Mouse (Mus musculus) myocyte (in vitro differentiated cells): ENCODE measurements at regions not wholly inside any gene's neighbourhood (a gene's known extent, or its start where the extent isn't known, plus 50 kb on each side); places are given as distances from the start of the nearest gene placed in this dataset.

ENCODE experiments used
- H3K27me3 ChIP-seq: one replicate; pipeline ENCODE4 v1.6.1; 2011; ENCODE audit not compliant: control insufficient read depth, insufficient read depth, insufficient read length
- H3K36me3 ChIP-seq: one replicate; pipeline ENCODE4 v1.6.1; 2011; ENCODE audit not compliant: control insufficient read depth, insufficient read depth
- H3K4me2 ChIP-seq: one replicate; pipeline ENCODE4 v1.6.1; 2011; ENCODE audit warnings: low read depth, control low read depth
- H3K4me3 ChIP-seq: one replicate; pipeline ENCODE4 v1.5.1; 2011; ENCODE audit warnings: mild to moderate bottlenecking, control low read depth, moderate library complexity
- H3K79me2 ChIP-seq: one replicate; pipeline ENCODE4 v1.6.1; 2011; ENCODE audit not compliant: control insufficient read depth, insufficient read depth
- H3ac ChIP-seq: one replicate; pipeline ENCODE4 v1.6.1; 2011; ENCODE audit not compliant: control insufficient read depth, insufficient read length
- CEBPB ChIP-seq: IDR thresholded peaks from 2 replicates; pipeline ENCODE4 v1.6.1; 2011; ENCODE audit warnings: mild to moderate bottlenecking, moderate library complexity; ENCODE audit not compliant: poor library complexity, insufficient read depth, severe bottlenecking
- E2F4 ChIP-seq: IDR thresholded peaks from one replicate; pipeline ENCODE4 v1.6.1; 2011; ENCODE audit warnings: mild to moderate bottlenecking, control low read depth, moderate library complexity; ENCODE audit not compliant: insufficient read depth
- MAX ChIP-seq: IDR thresholded peaks from one replicate; pipeline ENCODE4 v1.6.1; 2011; ENCODE audit warnings: low read depth, mild to moderate bottlenecking, control low read depth
- MYOD1 ChIP-seq, 3 experiments: IDR thresholded peaks; one replicate each; pipeline ENCODE4 v1.6.1; 2011; ENCODE audit warnings: control low read depth in 2 of 3, low read depth in 2 of 3, mild to moderate bottlenecking in 2 of 3, moderate library complexity in 1 of 3; ENCODE audit not compliant: insufficient read length in 2 of 3, control insufficient read depth in 1 of 3
- MYOG ChIP-seq, 3 experiments: IDR thresholded peaks; one replicate each; pipeline ENCODE4 v1.6.1; 2011; ENCODE audit warnings: control low read depth in 2 of 3, low read depth in 2 of 3, mild to moderate bottlenecking in 2 of 3; ENCODE audit not compliant: insufficient read length in 2 of 3, control insufficient read depth in 1 of 3, insufficient read depth in 1 of 3
- POLR2A ChIP-seq: IDR thresholded peaks from one replicate; pipeline ENCODE4 v1.6.1; 2011; ENCODE audit warnings: low read depth, mild to moderate bottlenecking, control low read depth, moderate library complexity; ENCODE audit not compliant: insufficient read length
- POLR2AphosphoS2 ChIP-seq: IDR thresholded peaks from one replicate; pipeline ENCODE4 v1.6.1; 2011; ENCODE audit warnings: low read depth, control low read depth; ENCODE audit not compliant: insufficient read length
- REST ChIP-seq: IDR thresholded peaks from one replicate; pipeline ENCODE4 v1.6.1; 2011; ENCODE audit warnings: mild to moderate bottlenecking, control low read depth, moderate library complexity; ENCODE audit not compliant: insufficient read depth, insufficient read length
- SRF ChIP-seq: IDR thresholded peaks from one replicate; pipeline ENCODE4 v1.6.1; 2011; ENCODE audit warnings: low read depth; ENCODE audit not compliant: control insufficient read depth, insufficient read length
- TCF12 ChIP-seq: IDR thresholded peaks from one replicate; pipeline ENCODE4 v1.6.1; 2011; ENCODE audit warnings: mild to moderate bottlenecking, control low read depth; ENCODE audit not compliant: poor library complexity, insufficient read depth, severe bottlenecking
- TCF3 ChIP-seq: IDR thresholded peaks from one replicate; pipeline ENCODE4 v1.6.1; 2011; ENCODE audit warnings: low read depth, control low read depth; ENCODE audit not compliant: insufficient read length
- USF1 ChIP-seq: IDR thresholded peaks from one replicate; pipeline ENCODE4 v1.6.1; 2011; ENCODE audit warnings: low read depth, mild to moderate bottlenecking, control low read depth, moderate library complexity

DNA sequence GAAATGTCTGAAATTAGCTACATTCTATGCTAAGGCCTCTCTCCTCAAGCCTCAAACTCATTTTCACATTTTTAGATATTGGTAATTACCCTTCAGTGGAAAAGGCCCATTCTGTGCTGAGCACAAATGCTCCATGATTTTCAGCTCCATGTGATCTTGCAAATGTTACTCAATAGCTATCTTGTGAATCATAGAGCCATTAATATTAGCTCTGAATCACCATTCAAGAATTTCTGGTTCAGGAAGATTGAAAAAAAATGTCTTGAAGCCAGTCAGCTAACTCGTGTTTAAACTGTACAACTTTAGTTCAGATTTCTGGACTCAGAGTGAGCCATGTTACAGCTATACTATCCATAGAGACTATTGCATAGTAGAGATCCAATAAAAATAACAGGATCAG, 86.2 kb upstream of the H2al1a start:
- Histone ChIP-seq H3K27me3 (no peaks in the 10 kb centered on the region), H3K36me3 (no peaks in the 10 kb centered on the region), H3K79me2 (no peaks in the 10 kb centered on the region), H3K4me2 (no peak overlapping the region), H3K4me3 (no peak overlapping the region), H3ac (no peak overlapping the region)
- TF ChIP-seq POLR2A (no peak), E2F4 (no peak), USF1 (no peak), MAX (no peak), MYOD1 (IDR thresholded peaks at IDR 0.05; ENCODE audit: control insufficient read depth in 1 of 3, insufficient read length in 2 of 3, low read depth in 2 of 3) (no peak), POLR2AphosphoS2 (no peak), CEBPB (no peak), SRF (no peak), MYOG (IDR thresholded peaks at IDR 0.05; ENCODE audit: control insufficient read depth in 1 of 3, insufficient read depth in 1 of 3, insufficient read length in 2 of 3, low read depth in 2 of 3) (no peak), TCF3 (no peak), REST (no peak), TCF12 (no peak)

DNA sequence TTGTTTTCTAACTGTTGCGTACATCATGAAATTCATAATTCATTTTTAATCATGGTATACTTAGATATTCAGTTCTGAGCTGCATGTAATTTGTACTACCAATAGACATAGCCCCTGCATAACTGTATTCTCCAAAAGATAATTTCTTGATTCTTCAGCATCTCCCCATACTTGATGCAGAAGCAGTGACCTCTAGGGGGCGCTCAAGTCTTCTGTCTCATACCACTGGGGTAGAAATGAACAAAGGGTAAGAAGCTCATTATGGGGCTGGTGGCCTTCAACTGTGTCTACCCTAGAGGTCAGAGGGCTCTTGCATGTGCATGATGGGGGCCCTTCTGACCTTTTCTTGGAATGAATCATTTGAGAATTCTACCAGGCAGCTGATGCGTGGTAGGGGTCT, 85.6 kb upstream of the H2al1a start:
- TF ChIP-seq USF1, result no peak
- no peak for TF ChIP-seq E2F4
- TF ChIP-seq CEBPB, result no peak
- no peak for TF ChIP-seq TCF12
- TF ChIP-seq TCF3, result no peak
- TF ChIP-seq REST, result no peak
- TF ChIP-seq MAX, result no peak
- no peak for TF ChIP-seq POLR2A
- TF ChIP-seq MYOG (IDR thresholded peaks at IDR 0.05; ENCODE audit: control insufficient read depth in 1 of 3, insufficient read depth in 1 of 3, insufficient read length in 2 of 3, low read depth in 2 of 3), result no peak
- TF ChIP-seq SRF, result no peak
- no peak for TF ChIP-seq MYOD1 (IDR thresholded peaks at IDR 0.05; ENCODE audit: control insufficient read depth in 1 of 3, insufficient read length in 2 of 3, low read depth in 2 of 3)
- no peak for TF ChIP-seq POLR2AphosphoS2
- Histone ChIP-seq H3ac (no peak overlapping the region), H3K79me2 (no peaks in the 10 kb centered on the region), H3K4me3 (no peak overlapping the region), H3K4me2 (no peak overlapping the region), H3K36me3 (no peaks in the 10 kb centered on the region), H3K27me3 (no peaks in the 10 kb centered on the region)

DNA sequence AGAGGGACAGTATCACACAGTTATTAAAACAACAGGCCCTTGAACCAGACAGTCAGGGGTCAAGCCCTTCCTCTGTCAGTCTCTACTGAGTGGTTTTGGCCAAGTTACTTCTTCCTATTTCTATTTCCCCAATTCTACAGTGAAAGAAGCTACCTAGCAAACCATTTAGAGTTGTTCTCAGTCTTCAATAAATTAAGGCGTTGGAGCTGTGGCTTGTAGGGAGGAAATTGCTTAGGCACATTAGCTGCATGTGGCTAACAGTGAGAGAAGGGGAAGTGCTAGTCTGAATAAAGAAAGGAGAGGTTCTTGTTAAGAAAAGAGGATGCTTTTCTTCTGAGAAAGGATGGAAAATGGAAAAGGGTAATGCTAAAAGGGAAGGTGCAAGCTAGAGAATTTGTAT, 60.0 kb upstream of the H2al1a start:
- Histone ChIP-seq H3K36me3 (no peaks in the 10 kb centered on the region), H3ac (no peak overlapping the region), H3K4me2 (no peak overlapping the region), H3K4me3 (no peak overlapping the region), H3K27me3 (no peaks in the 10 kb centered on the region), H3K79me2 (no peaks in the 10 kb centered on the region)
- no peak for TF ChIP-seq REST
- no peak for TF ChIP-seq MAX
- no peak for TF ChIP-seq MYOD1 (IDR thresholded peaks at IDR 0.05; ENCODE audit: control insufficient read depth in 1 of 3, insufficient read length in 2 of 3, low read depth in 2 of 3)
- no peak for TF ChIP-seq E2F4
- no peak for TF ChIP-seq TCF3
- no peak for TF ChIP-seq SRF
- no peak for TF ChIP-seq POLR2A
- no peak for TF ChIP-seq USF1
- TF ChIP-seq TCF12, result no peak
- TF ChIP-seq CEBPB, result no peak

DNA sequence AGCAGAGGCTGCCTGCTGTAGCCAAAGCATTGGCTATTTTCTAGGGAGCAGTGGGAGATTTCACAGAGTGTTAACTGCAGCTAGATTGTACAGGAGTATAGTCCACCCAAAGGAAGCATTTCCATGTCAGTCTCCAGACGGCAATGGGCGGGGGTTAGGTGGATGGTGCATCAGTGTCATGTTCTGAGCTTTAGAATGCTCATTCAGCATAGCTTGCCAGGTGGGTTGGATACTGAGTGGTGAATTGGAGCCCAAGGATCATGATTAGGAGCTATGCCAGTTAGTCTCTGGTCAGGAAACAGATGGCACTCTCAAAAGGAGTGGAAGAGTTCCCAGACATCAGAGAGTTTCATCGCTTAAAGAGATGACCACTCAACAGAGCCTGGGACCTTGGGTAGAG, 53.5 kb upstream of the H2al1a start:
- H3K4me2 ChIP-seq, result no peak overlapping the region
- TF ChIP-seq MYOG (IDR thresholded peaks at IDR 0.05; ENCODE audit: control insufficient read depth in 1 of 3, insufficient read depth in 1 of 3, insufficient read length in 2 of 3, low read depth in 2 of 3) (no peak), POLR2A (no peak), MAX (no peak), E2F4 (no peak), REST (no peak), SRF (no peak), POLR2AphosphoS2 (no peak), MYOD1 (IDR thresholded peaks at IDR 0.05; ENCODE audit: control insufficient read depth in 1 of 3, insufficient read length in 2 of 3, low read depth in 2 of 3) (no peak), TCF12 (no peak), USF1 (no peak), TCF3 (no peak), CEBPB (no peak)
- H3K36me3 ChIP-seq, result no peaks in the 10 kb centered on the region
- no peak overlapping the region for H3K4me3 ChIP-seq
- H3K79me2 ChIP-seq, result no peaks in the 10 kb centered on the region
- no peak overlapping the region for H3ac ChIP-seq
- H3K27me3 ChIP-seq, result no peaks in the 10 kb centered on the region
